Mouse (Mus musculus) C2C12 (cell line): ENCODE measurements at regions not wholly inside any gene's neighbourhood (a gene's known extent, or its start where the extent isn't known, plus 50 kb on each side); places are given as distances from the start of the nearest gene placed in this dataset.

ENCODE experiments used
- H3K27me3 ChIP-seq: one replicate; pipeline ENCODE4 v1.6.1; 2011; ENCODE audit not compliant: control insufficient read depth, insufficient read depth, insufficient read length
- H3K36me3 ChIP-seq: one replicate; pipeline ENCODE4 v1.6.1; 2011; ENCODE audit not compliant: control insufficient read depth, insufficient read depth
- H3K4me3 ChIP-seq: one replicate; pipeline ENCODE4 v1.5.1; 2011; ENCODE audit warnings: mild to moderate bottlenecking, control low read depth; ENCODE audit not compliant: poor library complexity, insufficient read depth, severe bottlenecking
- H3K79me2 ChIP-seq: one replicate; pipeline ENCODE4 v1.6.1; 2011; ENCODE audit not compliant: control insufficient read depth, insufficient read depth
- H3K79me3 ChIP-seq: one replicate; pipeline ENCODE4 v1.6.1; 2011; ENCODE audit warnings: low read depth, control low read depth
- H3ac ChIP-seq: one replicate; pipeline ENCODE3; 2011; ENCODE audit warnings: low read depth; ENCODE audit not compliant: control insufficient read depth, insufficient read length
- CEBPB ChIP-seq: IDR thresholded peaks from one replicate; pipeline ENCODE4 v1.6.1; 2011; ENCODE audit warnings: low read depth, mild to moderate bottlenecking, control low read depth, moderate library complexity
- CTCF ChIP-seq: IDR thresholded peaks from one replicate; pipeline ENCODE4 v1.5.1; 2011; ENCODE audit not compliant: control insufficient read depth, insufficient read depth, insufficient read length
- FOSL1 ChIP-seq: IDR thresholded peaks from one replicate; pipeline ENCODE4 v1.8.0; 2011; ENCODE audit warnings: mild to moderate bottlenecking, low read length; ENCODE audit not compliant: poor library complexity, insufficient read depth, severe bottlenecking
- MAX ChIP-seq: IDR thresholded peaks from one replicate; pipeline ENCODE4 v1.6.1; 2011; ENCODE audit warnings: mild to moderate bottlenecking, control low read depth
- MYOD1 ChIP-seq: IDR thresholded peaks from one replicate; pipeline ENCODE4 v1.6.1; 2011; ENCODE audit warnings: low read depth; ENCODE audit not compliant: control insufficient read depth, insufficient read length
- MYOG ChIP-seq: IDR thresholded peaks from one replicate; pipeline ENCODE4 v1.6.1; 2011; ENCODE audit not compliant: control insufficient read depth, insufficient read length; ENCODE audit errors: extremely low read depth
- USF1 ChIP-seq: IDR thresholded peaks from one replicate; pipeline ENCODE4 v1.6.1; 2011; ENCODE audit warnings: low read depth, mild to moderate bottlenecking, control low read depth, moderate library complexity

DNA sequence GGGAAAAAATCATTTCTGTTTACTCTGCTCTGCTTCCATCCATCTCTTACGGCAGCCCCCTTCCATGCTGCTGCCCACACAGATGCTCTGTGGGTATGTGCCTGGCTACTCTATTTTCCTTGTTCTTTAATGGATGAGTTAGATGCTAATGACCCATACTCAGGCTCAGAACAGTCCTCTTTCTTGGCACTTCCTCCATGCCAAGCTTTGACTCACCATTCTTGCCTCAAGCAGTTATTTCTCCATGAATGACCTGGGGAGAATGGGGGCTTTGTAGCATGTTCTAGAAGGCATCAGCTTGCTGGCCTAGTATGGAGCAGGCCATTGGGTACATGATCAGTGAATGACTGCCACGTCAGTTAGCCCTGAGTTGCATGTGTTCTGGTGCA, 175.9 kb upstream of the Camk1g start:
- Histone ChIP-seq H3K79me2 (no peaks in the 10 kb centered on the region), H3K79me3 (no peaks in the 10 kb centered on the region), H3K27me3 (no peaks in the 10 kb centered on the region), H3ac (no peak overlapping the region), H3K4me3 (no peak overlapping the region), H3K36me3 (no peaks in the 10 kb centered on the region)
- no peak for TF ChIP-seq MAX
- no peak for TF ChIP-seq USF1
- no peak for TF ChIP-seq CTCF
- no peak for TF ChIP-seq MYOG
- no peak for TF ChIP-seq MYOD1
- no peak for TF ChIP-seq FOSL1
- TF ChIP-seq CEBPB = no peak

DNA sequence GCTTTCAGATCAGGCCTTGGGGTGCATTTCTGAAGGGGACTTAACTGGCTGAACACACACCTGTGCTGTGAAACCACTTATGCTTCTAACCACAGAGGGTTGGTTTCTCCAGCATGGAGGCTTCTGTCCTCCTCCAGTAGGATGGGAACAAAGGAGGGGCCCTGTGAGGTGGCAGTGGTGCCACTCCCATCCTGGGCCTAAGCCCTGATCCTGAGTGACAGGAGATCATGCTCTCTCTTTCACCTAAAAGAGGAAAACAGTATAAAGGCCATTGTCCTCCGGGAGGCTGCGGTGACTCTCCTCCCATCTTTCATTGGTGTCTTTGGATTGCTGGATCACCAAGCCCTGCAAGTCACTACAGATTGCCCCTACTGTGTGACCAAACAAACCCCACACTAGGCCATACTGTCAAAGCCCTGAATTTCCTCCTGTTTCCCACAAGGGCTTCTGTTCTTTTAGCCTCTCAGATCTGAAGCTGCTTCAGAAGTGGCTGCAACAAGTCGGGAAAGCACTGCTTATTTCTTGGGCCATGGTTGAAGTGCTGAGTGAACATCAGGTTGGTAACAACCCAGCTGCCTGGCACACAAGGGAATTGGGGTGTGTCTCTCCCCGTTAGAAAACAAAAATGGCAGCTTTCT, 175.4 kb upstream of the Camk1g start:
- no peaks in the 10 kb centered on the region for H3K79me3 ChIP-seq
- no peaks in the 10 kb centered on the region for H3K36me3 ChIP-seq
- no peaks in the 10 kb centered on the region for H3K79me2 ChIP-seq
- no peak overlapping the region for H3ac ChIP-seq
- no peaks in the 10 kb centered on the region for H3K27me3 ChIP-seq
- H3K4me3 ChIP-seq = no peak overlapping the region
- TF ChIP-seq CEBPB (no peak), CTCF (no peak), MYOD1 (no peak), FOSL1 (no peak), USF1 (no peak), MYOG (no peak), MAX (no peak)

DNA sequence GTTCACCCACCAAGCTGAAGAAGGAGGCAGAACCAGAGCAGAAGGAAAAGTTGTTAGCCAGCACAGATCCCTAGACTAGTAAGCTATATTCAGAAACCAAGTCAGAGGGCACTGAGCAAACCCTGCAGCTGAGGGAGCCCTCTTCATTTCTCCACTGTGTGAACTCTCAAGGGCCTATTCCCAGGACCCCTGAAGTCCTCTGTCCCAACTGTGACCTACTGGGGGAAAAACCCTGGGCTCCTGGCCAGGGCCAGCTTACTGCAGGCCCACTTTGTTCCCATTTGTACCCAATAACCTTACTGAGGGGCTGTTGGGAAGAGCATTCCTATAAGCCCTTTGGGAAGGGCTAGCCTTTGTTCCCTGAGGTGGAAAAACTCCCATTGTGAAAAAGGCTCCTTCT, 174.7 kb upstream of the Camk1g start:
- TF ChIP-seq CTCF (no peak), MAX (no peak), MYOD1 (no peak), MYOG (no peak), USF1 (no peak), FOSL1 (no peak), CEBPB (no peak)

DNA sequence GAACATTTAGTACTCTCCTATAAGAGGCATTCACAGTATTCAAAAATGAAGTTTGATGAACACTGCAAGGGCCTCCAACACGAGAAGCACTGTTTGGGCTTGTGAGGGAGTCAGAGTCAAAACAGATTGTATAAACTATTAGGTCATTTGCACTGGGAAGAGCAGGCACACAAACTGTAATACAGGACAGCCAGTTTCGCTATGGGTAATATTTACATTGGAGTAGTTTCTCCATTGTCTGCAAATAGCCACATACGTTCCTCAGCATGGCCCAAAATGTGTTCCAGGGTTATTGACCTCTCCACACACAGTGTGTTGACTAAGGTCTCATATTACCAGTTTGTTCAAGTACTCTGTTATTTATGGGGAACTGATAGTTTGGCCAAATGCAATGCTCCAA, 173.7 kb upstream of the Camk1g start:
- Histone ChIP-seq H3K27me3 (no peaks in the 10 kb centered on the region), H3K79me2 (no peaks in the 10 kb centered on the region), H3ac (no peak overlapping the region), H3K4me3 (no peak overlapping the region), H3K36me3 (no peaks in the 10 kb centered on the region), H3K79me3 (no peaks in the 10 kb centered on the region)
- TF ChIP-seq MYOD1 (no peak), CTCF (no peak), CEBPB (no peak), MAX (no peak), USF1 (no peak), FOSL1 (no peak), MYOG (no peak)

More for the DNA sequence above, 174.7 kb upstream of the Camk1g start:
- H3K4me3 ChIP-seq = no peak overlapping the region
- H3K36me3 ChIP-seq = no peaks in the 10 kb centered on the region
- H3K79me3 ChIP-seq = no peaks in the 10 kb centered on the region
- no peak overlapping the region for H3ac ChIP-seq
- no peaks in the 10 kb centered on the region for H3K27me3 ChIP-seq
- no peaks in the 10 kb centered on the region for H3K79me2 ChIP-seq

DNA sequence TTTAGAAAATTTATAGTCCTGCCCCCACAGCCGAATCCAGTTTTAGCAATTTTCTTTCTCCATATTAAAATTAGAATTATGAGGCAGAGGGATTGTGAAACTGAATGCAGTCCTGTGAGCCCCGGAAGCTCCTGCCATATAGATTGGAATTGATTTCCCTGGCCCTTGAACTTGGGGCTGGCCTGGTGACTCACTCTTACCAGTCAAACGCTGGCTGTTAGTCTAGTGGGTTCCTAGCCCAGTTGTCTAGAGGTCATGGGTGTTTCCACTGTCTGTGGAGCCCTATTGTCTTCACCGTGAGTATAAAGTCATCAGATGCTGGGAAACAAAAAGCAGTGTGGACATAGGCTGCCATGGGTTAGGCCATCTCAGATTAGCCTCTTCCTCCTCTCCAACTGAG, 173.2 kb upstream of the Camk1g start:
- Histone ChIP-seq H3K36me3 (no peaks in the 10 kb centered on the region), H3K79me3 (no peaks in the 10 kb centered on the region)
- TF ChIP-seq USF1 (no peak), MYOD1 (no peak), CEBPB (peak; percentile 75)

More for the DNA sequence above, 173.2 kb upstream of the Camk1g start:
- Histone ChIP-seq H3K27me3 (no peaks in the 10 kb centered on the region), H3K79me2 (no peaks in the 10 kb centered on the region), H3K4me3 (no peak overlapping the region), H3ac (no peak overlapping the region)
